Mouse (Mus musculus) gastrocnemius, adult 18-20 months (tissue): ENCODE results near the gene Vmn1r3. TPM values are rescaled to one million over a fixed set of nuclear protein-coding genes. Genes with fewer than 3 reads are reported as not detected.

ENCODE experiments used
- total RNA-seq, 2 experiments: library from RNA; stranded (reverse); gene quantifications; 2 replicates each; pipeline ENCODE4 v1.2.3; 2021

The Vmn1r3 gene
- total RNA-seq, 2 experiments from 2014 or later, result not detected

Other genes starting within 250 kb of the Vmn1r3 start
- gene Vmn1r2, start 18.0 kb downstream of the Vmn1r3 start, total RNA-seq, result not detected